Mouse (Mus musculus) kidney, postnatal 14 days (tissue): Measurements from ENCODE around the gene Rab1b.
A peak's percentile ranks its signal among the peaks of the same experiment; 100 is the strongest.
"Not testable (repeated sequence)": the region's sequence is repeated elsewhere in the genome, so short reads cannot be mapped to it uniquely, and the experiment has no call there.

Experiments
- DNase-seq: peaks from one replicate; pipeline ENCODE4 v3.0.0; 2022; ENCODE audit warnings: mixed read lengths

Gene Rab1b

GRCm38 (mm10) chr19:5106731-5107191 lies at the start of gene Rab1b:
Gene Rab1b, minus strand, starts transcription at chr19:5107072.
- DNase-seq: peak; percentile 99

- DNase-seq: no peak
Measured at GRCm38 (mm10) chr19:5152261-5152660, 45.4 kb upstream of the Rab1b start.

GRCm38 (mm10) chr19:5151741-5152140 lies 44.9 kb upstream of the Rab1b start:
- DNase-seq: no peak

GRCm38 (mm10) chr19:5151331-5151730 lies 44.5 kb upstream of the Rab1b start:
- peak; percentile 69 for DNase-seq

- no peak for DNase-seq
Measured at GRCm38 (mm10) chr19:5150358-5150757, 43.5 kb upstream of the Rab1b start.

GRCm38 (mm10) chr19:5149041-5149440 lies 42.2 kb upstream of the Rab1b start:
- DNase-seq: not testable (repeated sequence)

- DNase-seq: peak; percentile 73
Measured at GRCm38 (mm10) chr19:5139640-5140039, 32.8 kb upstream of the Rab1b start.

- DNase-seq: no peak
Measured at GRCm38 (mm10) chr19:5131237-5131636, 24.4 kb upstream of the Rab1b start.

GRCm38 (mm10) chr19:5129770-5130169 lies 22.9 kb upstream of the Rab1b start:
- no peak for DNase-seq

- DNase-seq: no peak
Measured at GRCm38 (mm10) chr19:5124055-5124614, 17.3 kb upstream of the Rab1b start.

- DNase-seq: no peak
Measured at GRCm38 (mm10) chr19:5123241-5123640, 16.4 kb upstream of the Rab1b start.

GRCm38 (mm10) chr19:5122492-5122891 lies 15.6 kb upstream of the Rab1b start:
- no peak for DNase-seq

- DNase-seq: no peak
Measured at GRCm38 (mm10) chr19:5118384-5118698, 11.5 kb upstream of the Rab1b start, which contains the start of gene Klc2. Gene Klc2, minus strand, starts transcription at chr19:5118560.

GRCm38 (mm10) chr19:5117494-5118383 lies 10.9 kb upstream of the Rab1b start:
- peak; percentile 94 for DNase-seq

GRCm38 (mm10) chr19:5113783-5114182 lies 6.9 kb upstream of the Rab1b start:
- no peak for DNase-seq

- no peak for DNase-seq
Measured at GRCm38 (mm10) chr19:5109659-5110453, 3.0 kb upstream of the Rab1b start.

- peak; percentile 71 for DNase-seq
Measured at GRCm38 (mm10) chr19:5108702-5109101, 1.8 kb upstream of the Rab1b start.

GRCm38 (mm10) chr19:5108271-5108575 lies 1.4 kb upstream of the Rab1b start:
- DNase-seq: peak; percentile 74

GRCm38 (mm10) chr19:5107556-5108270 lies 841 bp upstream of the Rab1b start:
- no peak for DNase-seq

- DNase-seq: peak; percentile 65
Measured at GRCm38 (mm10) chr19:5106074-5106473, 798 bp downstream of the Rab1b start.

- peak; percentile 78 for DNase-seq
Measured at GRCm38 (mm10) chr19:5098363-5099143, 8.3 kb downstream of the Rab1b start, which contains the start of gene Cnih2. Gene Cnih2, minus strand, starts transcription at chr19:5098521.
